Mouse (Mus musculus) cerebellum, adult 11 months (tissue): Measurements from ENCODE around the gene Tmem163.
A peak's percentile ranks its signal among the peaks of the same experiment; 100 is the strongest.

Experiments used
- DNase-seq: peaks from one replicate; pipeline ENCODE4 v3.0.0; 2022

The Tmem163 gene

DNA sequence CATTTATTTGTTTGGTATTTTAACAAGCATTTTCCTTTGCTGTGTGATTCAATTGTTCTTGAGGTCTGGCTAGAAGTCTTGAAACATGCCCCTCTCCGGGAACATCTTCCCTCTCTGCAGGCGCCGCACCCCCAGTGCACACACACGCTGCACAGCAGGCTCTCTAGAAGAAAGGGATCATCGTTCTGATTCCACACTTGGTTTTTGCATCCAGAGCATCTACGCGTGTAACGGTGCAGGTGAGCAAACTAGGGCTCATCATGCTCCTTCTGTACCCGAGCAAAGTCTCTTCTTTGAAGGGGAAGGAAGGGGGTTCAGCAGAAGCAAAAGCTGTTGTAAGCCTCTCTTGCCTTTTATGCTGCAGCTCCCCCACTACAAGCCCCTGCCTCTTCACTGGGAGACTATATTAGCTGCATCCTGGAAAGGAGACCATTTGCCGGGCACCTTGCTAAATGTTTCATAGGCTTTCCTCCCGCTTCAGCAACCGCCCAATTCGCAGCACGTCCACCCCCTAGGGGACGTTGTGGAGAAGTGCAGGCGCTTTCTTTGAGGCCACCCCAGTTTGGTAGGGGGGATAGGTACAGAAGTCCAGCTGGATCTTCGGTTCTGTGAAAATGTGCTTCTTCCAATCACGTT lies at the start of gene Tmem163:
Gene Tmem163 (minus strand): TSS at position 51 of the 636 bp plus-strand sequence.
- peak; percentile 66 for DNase-seq

DNA sequence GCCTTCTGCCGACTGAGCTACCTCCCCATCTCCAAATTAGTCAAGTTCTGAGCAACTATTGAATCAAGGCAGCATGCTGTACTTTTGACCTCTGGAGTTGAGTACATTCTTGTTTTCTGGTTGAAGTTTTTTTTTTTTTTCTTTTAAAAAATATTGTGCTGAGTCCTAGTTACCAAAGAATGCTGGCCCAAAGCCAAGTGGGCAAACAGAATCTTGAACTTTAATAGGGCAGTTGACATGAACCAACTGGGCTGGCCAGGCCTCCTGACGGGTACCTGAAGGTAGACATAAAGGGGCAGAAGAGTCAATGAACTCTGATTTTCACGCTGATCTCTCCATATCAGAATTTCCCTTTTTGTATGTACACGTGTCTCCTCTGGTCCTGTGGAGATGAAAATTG lies 49.7 kb upstream of the Tmem163 start, which contains the start of gene Acmsd:
Gene Acmsd (plus strand): TSS at position 318 of the 400 bp plus-strand sequence.
- DNase-seq = no peak

DNA sequence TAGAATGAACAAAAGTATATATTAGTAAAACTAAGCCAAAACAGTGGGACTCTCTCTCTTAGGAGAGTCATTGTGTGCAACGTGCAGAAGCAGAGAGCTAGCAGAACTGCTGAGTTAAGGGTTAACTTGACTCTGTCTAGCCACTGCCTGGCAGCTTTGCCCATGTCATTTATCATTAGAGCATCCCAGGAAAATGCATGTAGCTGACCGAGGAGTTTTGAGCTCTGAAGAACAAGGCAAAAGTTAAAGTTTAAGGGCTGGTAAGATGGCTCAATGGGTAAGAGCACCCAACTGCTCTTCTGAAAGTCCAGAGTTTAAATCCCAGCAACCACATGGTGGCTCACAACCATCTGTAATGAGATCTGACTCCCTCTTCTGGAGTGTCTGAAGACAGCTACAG lies 44.2 kb upstream of the Tmem163 start:
- DNase-seq = no peak

DNA sequence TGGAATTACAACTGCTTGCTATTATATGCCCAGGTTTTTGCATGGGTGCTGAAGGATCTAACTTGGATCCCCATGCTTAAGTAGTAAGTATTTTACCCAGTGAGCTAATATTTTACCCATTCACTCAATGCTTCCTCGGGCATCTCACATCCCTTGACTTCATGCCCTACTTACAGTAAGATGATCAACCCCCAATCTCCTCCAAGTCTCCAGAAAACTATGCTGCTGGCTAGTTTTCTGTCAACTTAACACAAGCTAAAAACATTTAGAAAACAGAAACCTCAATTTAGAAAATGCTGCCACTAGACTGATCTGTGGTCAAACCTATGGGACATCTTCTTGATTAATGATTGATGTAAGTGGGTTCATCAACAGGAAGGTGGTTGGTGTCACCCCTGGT lies 38.9 kb upstream of the Tmem163 start:
- DNase-seq = no peak

DNA sequence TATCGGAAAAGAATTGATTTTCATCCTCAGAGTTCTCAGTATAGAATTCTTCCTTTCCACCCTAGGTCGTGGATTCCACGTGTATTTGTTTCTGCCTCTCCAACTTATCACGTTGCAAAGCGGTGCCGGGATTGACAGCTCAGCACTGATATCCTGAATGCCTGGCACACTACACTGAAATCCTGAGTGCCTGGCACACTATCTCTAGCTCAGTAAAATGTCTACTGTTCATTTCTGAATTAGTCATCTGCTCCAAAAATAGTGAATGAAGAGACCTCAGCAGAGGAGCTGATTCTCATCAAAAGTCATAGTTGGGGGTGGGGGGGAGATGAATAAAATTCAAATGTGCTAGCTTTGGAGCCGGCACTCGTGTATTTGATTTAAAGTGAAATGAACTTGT lies 37.1 kb upstream of the Tmem163 start:
- no peak for DNase-seq

DNA sequence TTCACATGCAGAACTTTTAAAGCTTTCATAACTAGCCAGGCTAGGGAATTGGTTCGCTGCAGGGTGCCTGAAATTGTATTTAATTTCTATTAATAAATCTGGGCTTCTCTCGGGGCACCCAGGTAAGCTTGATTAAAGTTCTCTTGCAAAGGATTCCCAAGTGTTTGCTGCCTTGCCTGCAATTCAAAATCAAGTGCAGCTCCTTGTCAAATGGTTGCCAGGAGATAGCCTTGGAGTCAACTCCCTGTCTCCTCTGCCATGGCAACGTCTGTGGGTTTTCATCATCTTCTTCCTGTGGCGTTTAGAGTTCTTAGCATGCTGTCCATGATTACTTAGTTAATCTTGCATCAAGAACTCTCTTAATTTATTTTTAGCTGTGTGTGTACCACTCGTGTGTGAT lies 26.9 kb upstream of the Tmem163 start:
- DNase-seq = no peak

DNA sequence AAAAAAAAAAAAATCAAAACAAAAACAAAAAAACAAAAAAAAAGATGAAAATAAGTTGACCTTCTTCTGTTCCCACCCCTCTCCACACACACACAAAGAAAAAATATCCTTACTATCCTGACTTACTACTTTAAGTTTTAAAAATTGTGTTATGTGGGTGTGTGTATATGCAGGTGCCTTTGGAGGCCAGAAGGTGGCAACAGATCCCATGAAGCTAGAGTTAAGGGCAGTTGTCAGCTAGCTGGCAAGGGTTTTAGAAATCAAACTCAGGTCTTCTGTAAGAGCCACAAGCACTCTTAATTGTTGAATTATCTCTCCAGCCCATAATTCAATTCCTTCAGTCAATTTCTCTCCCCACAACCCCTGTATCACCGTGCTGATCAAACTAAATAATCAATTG lies 22.8 kb upstream of the Tmem163 start:
- no peak for DNase-seq

DNA sequence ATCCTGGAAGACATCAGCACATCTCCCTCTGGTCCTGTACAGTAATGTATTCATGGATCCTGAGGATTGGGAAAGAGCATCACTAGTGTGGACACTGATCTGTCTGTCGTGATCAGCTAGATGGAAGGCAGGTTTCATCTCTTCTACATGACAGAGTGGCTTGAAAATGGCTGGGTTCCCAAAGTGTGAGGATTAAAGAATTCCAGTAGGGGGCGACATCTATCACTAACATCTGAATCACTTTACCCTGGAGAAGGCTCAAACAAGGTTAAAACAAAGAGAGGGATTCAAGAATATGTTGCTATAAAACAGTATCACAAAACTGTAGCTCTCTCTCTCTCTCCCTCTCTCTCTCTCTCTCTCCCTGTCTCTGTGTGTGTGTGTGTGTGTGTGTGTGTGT lies 17.2 kb upstream of the Tmem163 start:
- DNase-seq = no peak

DNA sequence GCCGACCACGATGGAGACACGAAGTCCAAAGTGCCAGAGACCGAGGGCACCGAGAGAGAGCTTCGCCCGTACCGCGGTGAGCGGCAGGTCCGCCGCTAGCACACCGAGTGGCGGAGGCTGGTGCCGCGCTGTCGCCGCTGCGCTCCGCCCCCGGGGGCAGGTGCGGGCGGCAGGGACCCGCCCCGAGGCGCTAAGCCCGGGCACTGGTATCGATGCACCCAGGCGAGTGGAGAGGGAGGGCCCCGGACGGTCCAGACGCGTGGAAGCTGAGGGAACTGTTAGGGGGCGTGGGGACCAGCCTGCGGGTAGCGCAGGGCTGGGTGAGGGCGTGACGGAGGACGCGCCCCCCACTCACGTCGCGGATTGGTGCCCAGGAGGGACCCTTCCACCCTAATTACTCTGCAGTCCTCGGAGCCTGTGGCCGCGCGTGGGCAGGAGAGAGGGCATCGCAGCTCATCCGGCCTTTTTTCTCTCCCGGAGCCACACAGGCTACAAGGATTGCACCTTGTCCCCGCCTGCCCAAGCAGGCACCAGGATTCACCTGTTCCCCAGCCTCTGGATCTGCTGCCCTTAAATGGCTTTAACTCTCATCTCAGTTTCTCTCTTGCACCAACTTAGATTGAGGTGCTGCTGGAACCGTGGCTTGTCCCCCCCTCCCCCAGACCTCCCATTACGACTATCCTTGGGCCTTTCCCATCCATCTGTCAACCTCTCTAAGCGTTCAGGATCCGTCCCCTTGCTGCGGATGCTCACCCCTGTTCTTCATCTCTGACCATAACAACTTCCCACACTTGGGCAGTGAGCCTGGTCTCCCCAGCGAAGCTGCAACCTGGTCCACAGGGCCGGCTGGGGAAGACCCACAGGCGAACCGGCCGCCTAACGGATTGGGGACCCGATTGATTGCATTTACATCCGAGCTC lies 1.4 kb downstream of the Tmem163 start:
- peak; percentile 77 for DNase-seq

DNA sequence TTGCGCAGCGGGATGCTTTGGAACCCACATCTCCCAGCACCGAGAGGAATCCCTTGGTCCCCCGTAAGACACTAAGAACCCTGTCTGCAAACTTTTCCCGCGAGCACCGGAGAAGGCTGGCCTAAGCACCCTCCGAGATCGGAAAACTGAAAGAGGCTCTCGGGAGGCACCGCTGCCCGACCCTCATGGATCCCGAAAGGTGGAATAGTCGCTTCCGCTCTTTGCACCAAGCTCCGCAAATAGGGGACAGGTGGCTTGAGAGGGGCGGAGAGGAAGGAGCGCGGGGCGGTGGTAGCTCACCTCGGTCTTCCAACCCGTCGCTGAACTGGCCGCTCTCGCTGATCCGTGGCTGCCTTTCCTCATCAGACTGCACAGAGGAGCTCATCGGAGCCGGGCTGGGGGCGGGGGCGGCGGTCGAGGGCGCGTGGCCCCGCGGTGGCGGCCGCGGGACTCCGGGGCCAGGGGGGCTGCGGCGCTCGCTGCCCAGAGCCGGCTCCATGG lies 2.2 kb downstream of the Tmem163 start:
- peak; percentile 64 for DNase-seq

DNA sequence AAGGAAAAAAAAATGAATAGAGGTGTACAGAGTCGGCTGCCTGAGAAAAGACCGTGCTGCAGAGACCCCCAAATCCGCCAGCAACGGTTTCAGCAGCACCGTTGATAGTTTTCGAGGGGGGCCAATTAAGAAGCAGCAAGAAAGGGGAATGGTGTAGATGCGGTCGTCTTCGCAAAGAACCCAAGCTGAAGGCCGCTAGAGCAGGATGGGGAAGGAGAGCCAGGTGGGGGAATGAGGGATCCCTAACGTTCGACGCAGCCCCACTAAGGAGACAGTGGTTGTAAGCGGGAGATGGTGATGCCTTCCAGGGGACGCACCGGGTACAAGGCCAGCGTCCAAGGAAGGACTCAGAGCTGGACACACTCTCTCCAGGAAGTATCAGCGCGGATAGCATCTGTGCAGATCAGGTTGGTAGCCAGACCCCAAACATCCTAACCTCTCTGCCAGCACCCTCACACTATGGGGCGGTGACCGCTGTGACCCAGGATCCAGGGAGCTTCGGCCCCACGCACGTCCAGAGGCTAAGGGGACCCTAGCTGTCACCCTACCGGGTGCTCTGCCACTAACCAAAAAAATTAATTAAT lies 2.7 kb downstream of the Tmem163 start:
- DNase-seq = peak; percentile 43

DNA sequence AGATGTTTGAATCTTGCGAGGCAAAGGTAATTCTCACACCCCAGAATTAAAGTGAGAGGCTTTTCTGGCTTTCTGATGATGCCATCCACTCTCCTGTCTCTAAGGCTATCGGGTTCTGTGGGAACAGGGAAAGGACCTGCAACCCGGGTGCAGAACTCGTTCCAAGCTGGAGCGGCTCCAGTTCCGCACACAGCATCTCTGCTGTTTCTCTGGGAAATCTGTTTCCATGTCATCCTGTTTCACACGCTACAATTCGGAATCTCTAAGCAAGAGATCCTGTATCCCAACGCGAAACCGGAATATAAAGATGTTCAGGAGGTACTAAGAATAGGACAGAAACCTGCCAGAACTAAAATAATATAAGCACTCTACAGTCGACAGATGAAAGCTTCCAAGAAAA lies 3.2 kb downstream of the Tmem163 start:
- DNase-seq = peak; percentile 81

DNA sequence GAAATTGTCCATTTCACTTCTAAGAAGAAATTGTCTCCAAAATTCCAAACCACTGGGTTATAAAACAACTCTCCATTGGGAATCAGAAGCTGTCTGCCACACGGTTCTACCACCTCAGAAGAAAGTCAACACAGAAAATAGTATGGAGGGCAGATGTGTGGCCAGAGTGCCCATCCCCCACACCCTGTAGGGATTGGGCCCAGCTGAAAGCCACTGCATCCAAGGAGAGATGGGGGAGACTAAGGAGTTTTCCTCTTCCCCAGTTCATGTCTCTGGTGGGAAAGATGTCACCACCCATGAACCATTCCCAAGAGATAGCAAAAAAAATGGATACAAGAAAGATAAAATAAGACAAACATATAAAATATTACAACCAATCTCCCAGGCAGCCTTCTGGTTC lies 4.1 kb downstream of the Tmem163 start:
- no peak for DNase-seq

DNA sequence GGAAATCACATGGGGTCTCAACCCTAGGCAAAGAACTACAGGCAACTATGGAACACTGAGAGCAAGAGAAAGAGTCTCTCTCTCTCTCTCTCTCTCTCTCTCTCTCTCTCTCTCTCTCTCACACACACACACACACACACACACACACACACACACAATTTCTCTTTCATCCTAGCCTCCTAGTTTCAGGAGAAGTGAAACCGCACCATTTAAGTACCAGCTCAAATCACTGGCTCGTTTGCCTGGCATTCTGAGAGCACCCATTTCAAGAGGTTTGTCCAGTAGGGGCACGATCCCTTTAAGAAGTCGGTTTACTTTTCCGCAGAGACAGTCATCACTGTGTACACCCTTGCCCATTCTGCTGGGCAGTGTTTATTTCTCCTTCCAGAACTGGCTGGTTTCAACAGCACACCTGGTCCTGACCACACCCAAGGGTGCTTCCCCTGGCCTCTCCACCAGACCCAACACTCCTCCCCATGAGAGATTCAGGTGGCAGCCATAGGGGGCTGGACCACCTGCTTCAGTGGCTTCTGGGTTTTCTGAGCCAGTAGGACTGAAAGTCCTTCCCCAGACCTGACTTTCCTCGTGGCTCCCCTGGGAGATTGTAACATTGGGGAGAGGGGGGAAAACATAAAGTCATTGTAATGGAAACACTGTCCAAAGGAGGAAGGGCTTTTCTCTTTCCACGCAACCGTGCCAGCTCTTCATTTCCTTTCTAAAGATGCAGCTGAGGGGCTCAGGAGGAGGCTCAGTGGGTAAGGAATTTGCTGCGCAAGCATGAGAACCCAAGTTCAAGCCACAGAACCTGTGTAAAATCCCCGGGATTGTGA lies 5.9 kb downstream of the Tmem163 start:
- no peak for DNase-seq

DNA sequence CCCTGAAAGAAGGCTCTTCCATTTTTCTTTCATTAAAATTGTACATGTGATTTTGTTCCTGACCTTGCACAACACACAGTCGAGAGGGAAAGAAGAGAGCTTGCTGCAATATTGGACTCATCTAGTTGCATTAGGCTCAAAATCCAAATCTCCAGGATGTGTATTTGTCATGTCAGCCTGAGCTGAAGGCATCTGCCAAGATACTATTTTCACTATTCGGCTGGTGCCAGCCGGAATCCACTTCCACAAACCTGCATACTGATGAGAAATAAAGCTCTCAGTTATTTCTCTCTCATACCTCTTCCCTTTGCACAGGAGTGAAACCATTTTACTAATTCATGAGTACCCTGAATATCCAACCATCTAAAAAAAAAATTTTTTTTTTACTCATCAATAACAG lies 11.2 kb downstream of the Tmem163 start:
- DNase-seq = no peak

DNA sequence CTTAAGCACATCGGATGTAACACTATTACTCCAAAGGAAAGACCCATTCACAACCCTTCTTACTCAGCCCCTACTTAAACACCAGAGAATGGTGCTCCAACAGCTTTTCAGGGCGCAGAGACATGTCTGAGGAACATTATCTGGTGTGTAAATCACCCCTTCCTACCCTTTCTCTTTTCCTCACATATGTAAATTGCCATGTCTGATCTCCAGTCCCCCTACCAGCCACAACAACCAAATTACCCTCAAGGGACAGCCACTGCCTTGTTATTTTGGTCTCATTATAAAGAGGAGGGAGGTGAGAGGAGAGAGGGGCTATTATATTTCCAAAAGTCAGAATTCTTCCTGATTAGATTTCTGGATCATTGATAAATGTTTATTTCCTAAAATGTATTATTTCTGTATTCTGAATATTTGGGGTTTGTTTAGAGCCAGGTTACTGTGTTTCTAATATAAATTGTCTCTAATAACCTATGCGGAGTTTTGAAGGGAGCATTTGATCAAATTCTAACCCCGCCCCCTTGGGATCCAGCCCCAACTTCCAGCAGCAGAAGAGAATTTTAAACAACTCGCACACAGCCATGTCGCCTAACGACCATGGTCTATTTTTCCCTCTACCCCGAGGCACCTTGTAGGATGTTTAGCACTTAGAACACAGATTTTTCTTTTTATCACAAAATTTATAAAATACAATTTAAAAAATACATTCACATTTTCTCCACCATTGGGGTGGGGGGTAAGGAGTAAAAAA lies 12.1 kb downstream of the Tmem163 start:
- no peak for DNase-seq

DNA sequence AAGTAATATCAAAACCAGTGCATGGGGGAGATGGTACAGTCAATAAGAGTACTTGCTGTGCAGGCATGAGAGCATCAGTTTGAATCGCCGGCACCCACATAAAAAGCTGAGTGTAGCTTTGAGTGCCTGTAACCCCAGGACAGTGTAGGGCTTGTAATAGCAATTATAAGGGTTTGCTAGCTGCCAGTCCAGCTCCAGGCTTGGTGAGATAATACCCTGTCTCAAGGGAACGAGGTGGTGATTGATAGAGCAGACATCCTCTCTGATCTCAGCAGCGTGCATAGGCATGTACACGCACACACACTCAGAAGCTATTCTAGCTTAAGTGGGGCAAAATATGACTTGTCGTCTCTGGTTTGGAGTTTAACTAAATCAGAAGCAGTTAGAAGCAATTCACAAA lies 13.1 kb downstream of the Tmem163 start:
- no peak for DNase-seq

DNA sequence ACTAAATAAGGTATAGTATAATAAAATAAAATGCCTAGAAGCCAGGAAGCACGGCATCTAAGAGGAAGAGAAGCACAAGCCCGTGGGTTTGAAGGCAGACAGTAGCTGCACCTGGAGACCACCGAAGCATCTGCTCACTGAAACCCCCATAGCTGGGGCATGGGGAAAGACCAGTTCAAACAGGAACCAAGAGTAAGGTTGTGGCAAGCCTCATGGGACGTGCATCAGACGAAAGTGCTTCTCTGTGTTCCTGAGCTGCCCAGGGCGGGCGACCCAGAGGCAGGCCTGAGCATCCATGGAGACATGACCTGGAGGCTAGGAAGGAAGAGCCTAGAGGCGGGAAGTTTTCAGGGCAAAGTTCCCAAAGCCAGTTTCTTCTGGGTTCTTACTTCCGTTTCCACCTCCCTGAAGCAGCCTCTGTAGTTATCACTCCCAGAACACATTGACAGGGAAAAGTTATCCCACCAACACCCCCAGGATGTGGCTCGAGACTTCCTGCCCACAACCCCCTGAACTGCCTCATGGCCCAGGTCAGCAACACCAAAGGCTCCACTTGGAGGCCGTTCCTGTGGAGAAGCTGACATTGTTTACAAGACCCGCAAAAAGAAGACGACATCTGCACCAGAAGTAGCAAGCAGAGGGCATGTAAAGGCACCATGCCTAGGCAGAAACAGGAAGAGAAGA lies 16.8 kb downstream of the Tmem163 start:
- DNase-seq = no peak

DNA sequence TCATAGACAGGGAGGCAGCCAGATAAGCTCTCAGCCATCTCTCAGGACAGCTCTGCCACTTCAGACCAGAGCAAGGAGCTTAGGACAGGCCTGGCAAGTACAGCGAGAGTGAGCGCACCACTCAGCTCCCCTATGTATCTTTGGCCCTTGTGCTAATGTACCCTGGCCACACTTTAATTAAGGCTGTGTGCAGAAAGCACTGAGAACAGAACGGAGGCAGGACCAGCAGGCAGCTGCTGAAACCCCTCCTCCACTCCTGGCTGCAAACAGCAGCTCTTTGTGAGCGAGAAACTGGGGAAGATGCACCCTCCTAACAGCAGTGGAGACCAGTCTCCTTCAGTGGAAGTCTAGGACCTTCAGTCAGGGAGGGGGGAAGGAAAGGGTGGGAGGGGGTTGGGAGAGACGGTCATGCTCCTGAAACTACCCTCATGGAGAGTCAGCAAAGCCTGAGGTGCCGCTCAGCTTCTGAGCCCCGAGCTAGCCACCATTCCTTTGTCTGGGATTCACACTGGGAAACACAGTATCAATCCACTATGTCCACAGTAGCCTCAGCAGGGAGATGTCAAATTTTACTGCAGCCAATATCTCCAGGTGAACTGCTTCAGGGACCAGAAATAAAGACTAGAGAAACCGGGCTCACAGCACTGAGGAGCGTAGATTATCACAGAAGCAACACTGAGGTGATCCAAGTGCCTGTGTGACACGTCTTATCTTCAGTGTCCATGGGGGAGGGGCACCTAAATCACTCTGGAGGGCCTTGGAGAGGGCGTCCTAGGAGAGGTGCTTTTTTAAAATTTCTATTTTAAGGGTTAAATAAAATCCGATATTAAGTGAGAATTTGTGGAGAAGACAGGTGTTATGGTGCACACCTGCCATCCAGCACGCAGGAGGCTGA lies 18.0 kb downstream of the Tmem163 start:
- no peak for DNase-seq

DNA sequence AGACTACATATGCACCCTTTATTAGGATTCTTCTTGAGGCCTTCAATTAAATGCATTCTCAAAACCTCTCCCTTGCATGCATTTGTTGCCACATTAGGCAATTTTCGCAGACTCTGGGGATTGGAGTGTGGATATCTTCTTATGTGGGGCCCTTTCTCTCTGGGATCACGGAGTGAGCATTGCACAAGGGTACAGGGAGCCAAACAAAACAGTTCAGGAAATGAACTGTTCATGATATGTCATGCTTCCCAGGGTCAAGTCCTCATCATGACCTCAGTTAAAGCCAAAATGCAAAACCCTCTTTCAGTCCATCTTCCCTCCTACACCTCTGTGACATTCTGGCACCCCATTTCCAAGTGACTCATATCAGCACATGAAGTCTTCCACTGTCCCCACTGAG lies 27.8 kb downstream of the Tmem163 start:
- DNase-seq = no peak
